Mouse (Mus musculus): ENCODE measurements around the gene Zfp326. TPM values are rescaled to one million over a fixed set of nuclear protein-coding genes. Genes with fewer than 3 reads are reported as not detected.

Gene Zfp326
- polyA plus RNA-seq, 1 experiment = 37.7 TPM

DNA sequence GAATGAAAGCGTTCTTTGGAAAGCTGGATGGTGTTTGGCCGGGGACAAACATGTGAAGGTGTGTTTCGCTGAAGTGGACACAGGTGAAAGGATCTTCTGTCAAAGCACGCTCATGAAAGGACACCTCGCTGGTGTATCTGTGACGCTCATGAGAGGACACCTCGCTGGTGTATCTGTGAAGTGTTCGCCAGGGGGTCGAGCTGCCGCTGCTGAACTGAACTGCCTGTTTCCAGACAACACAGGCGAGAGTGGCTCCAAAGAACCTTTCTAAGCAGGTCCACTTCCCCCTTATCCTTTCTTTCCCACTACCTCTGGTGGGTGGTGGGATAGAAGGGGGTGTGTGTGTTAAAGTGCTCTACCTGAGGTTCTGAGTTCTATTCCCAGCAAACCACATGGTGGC is 1.9 kb upstream of the Zfp326 start:
- no peak for TF ChIP-seq POLR2A (IDR thresholded peaks at IDR 0.05; ENCODE audit: low read depth, low read length)
- TF ChIP-seq CTCF (IDR thresholded peaks at IDR 0.05; ENCODE audit: borderline replicate concordance, insufficient read depth, low read length) = no peak
- no peak overlapping the region for H3K27ac ChIP-seq (ENCODE audit: insufficient read depth, low read length)
- no peaks in the 10 kb centered on the region for H3K4me1 ChIP-seq (ENCODE audit: control insufficient read depth, insufficient read depth, low read length)
- H3K4me3 ChIP-seq (ENCODE audit: insufficient read depth, low read length) = no peak overlapping the region

GRCm38 (mm10) chr5:105876925-105877774 is 785 bp downstream of the Zfp326 start:
- TF ChIP-seq CTCF (IDR thresholded peaks at IDR 0.05; ENCODE audit: borderline replicate concordance, insufficient read depth, low read length) (no peak), POLR2A (IDR thresholded peaks at IDR 0.05; ENCODE audit: low read depth, low read length) (no peak; the same call in 1 of the 2 replicates)
- peak overlapping the region; percentile 82 for H3K4me3 ChIP-seq (ENCODE audit: insufficient read depth, low read length)

DNA sequence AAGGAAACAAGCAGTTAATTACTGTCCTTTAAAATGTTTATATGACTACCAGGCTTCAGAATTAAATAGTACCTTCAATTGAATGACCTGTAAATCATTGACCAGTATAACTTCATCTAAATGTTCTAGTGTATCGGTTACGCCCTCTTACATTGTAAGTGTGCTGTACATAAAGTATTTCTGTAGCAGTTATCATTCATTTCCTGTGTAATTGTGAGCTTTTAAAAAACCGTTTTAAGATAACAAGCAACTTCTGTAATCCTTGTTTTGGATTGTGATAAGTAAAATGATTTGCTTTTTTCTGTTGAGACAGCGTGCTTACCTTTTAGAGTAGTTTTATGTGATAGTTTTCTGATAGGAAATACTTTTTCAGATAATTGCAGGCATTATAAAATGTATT is 11.0 kb downstream of the Zfp326 start:
- peaks cover 2% of the 10 kb centered on the region; the same call in 1 of the 2 replicates for H3K4me1 ChIP-seq (ENCODE audit: control insufficient read depth, insufficient read depth, low read length)
- TF ChIP-seq CTCF (IDR thresholded peaks at IDR 0.05; ENCODE audit: borderline replicate concordance, insufficient read depth, low read length) (no peak), POLR2A (IDR thresholded peaks at IDR 0.05; ENCODE audit: low read depth, low read length) (no peak)
- no peak overlapping the region for H3K27ac ChIP-seq (ENCODE audit: insufficient read depth, low read length)
- H3K4me3 ChIP-seq (ENCODE audit: insufficient read depth, low read length) = no peak overlapping the region

More at GRCm38 (mm10) chr5:105876925-105877774, 785 bp downstream of the Zfp326 start:
- Histone ChIP-seq H3K27ac (ENCODE audit: insufficient read depth, low read length) (peak overlapping the region; percentile 15; the same call in 1 of the 2 replicates), H3K4me1 (ENCODE audit: control insufficient read depth, insufficient read depth, low read length) (no peaks in the 10 kb centered on the region)

DNA sequence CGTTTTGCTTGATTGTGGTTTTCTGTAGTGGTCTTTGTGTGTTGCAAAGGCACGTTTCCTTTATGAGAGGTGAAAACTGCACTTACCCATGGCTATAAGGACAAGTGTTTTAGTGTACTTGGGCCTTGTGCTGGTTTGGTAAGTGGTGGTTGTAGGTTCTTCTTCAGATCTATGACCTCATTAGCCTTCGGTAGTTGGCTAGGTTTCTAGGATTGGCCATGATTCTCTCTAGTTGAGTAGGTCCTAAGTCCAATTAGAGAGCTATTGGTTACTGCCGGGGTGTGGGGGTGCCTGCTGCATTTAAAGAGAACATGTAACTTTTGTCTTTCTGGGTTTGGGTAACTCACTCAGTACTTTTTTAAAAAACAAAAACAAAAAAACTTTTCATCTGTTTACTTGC is 21.8 kb downstream of the Zfp326 start:
- H3K4me3 ChIP-seq (ENCODE audit: insufficient read depth, low read length) = no peak overlapping the region
- TF ChIP-seq CTCF (IDR thresholded peaks at IDR 0.05; ENCODE audit: borderline replicate concordance, insufficient read depth, low read length) (no peak), POLR2A (IDR thresholded peaks at IDR 0.05; ENCODE audit: low read depth, low read length) (no peak)
- no peak overlapping the region for H3K27ac ChIP-seq (ENCODE audit: insufficient read depth, low read length)
- no peaks in the 10 kb centered on the region for H3K4me1 ChIP-seq (ENCODE audit: control insufficient read depth, insufficient read depth, low read length)

GRCm38 (mm10) chr5:105909209-105909608 is 32.8 kb downstream of the Zfp326 start:
- no peak overlapping the region for H3K4me3 ChIP-seq (ENCODE audit: insufficient read depth, low read length)
- TF ChIP-seq POLR2A (IDR thresholded peaks at IDR 0.05; ENCODE audit: low read depth, low read length) (no peak), CTCF (IDR thresholded peaks at IDR 0.05; ENCODE audit: borderline replicate concordance, insufficient read depth, low read length) (no peak)
- no peak overlapping the region for H3K27ac ChIP-seq (ENCODE audit: insufficient read depth, low read length)
- peaks cover 3% of the 10 kb centered on the region; the same call in 1 of the 2 replicates for H3K4me1 ChIP-seq (ENCODE audit: control insufficient read depth, insufficient read depth, low read length)

- Histone ChIP-seq H3K27ac (ENCODE audit: insufficient read depth, low read length) (no peak overlapping the region), H3K4me3 (ENCODE audit: insufficient read depth, low read length) (no peak overlapping the region), H3K4me1 (ENCODE audit: control insufficient read depth, insufficient read depth, low read length) (peaks cover 3% of the 10 kb centered on the region; the same call in 1 of the 2 replicates)
- TF ChIP-seq CTCF (IDR thresholded peaks at IDR 0.05; ENCODE audit: borderline replicate concordance, insufficient read depth, low read length) (no peak), POLR2A (IDR thresholded peaks at IDR 0.05; ENCODE audit: low read depth, low read length) (no peak)
Measured at GRCm38 (mm10) chr5:105909671-105910070, 33.3 kb downstream of the Zfp326 start.

GRCm38 (mm10) chr5:105911498-105911897 is 35.1 kb downstream of the Zfp326 start:
- TF ChIP-seq CTCF (IDR thresholded peaks at IDR 0.05; ENCODE audit: borderline replicate concordance, insufficient read depth, low read length) (no peak), POLR2A (IDR thresholded peaks at IDR 0.05; ENCODE audit: low read depth, low read length) (no peak)
- H3K4me1 ChIP-seq (ENCODE audit: control insufficient read depth, insufficient read depth, low read length) = peaks cover 3% of the 10 kb centered on the region; the same call in 1 of the 2 replicates
- H3K4me3 ChIP-seq (ENCODE audit: insufficient read depth, low read length) = no peak overlapping the region
- no peak overlapping the region for H3K27ac ChIP-seq (ENCODE audit: insufficient read depth, low read length)

DNA sequence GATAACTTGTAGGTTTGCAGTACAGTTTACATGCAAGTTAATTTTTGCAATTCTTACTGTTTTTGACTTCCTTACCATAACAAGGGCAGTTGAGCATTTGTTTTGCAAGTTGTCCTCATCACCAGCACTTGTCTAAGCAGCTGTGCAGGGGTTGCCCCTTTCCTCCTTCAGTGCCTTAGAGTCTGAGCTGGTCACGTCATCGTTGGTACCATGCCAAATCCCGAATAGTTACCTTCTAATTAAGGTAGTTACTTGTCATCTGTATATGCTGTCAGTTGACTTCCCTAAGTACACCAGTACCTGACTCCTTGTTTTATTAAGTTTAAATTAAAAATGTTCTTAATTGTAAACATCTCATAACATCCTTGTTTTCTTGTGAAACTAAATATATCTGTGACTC is 41.0 kb downstream of the Zfp326 start:
- no peak overlapping the region for H3K4me3 ChIP-seq (ENCODE audit: insufficient read depth, low read length)
- TF ChIP-seq POLR2A (IDR thresholded peaks at IDR 0.05; ENCODE audit: low read depth, low read length) (no peak), CTCF (IDR thresholded peaks at IDR 0.05; ENCODE audit: borderline replicate concordance, insufficient read depth, low read length) (no peak)
- H3K4me1 ChIP-seq (ENCODE audit: control insufficient read depth, insufficient read depth, low read length) = no peaks in the 10 kb centered on the region
- H3K27ac ChIP-seq (ENCODE audit: insufficient read depth, low read length) = no peak overlapping the region

GRCm38 (mm10) chr5:105918289-105918688 is 41.9 kb downstream of the Zfp326 start:
- Histone ChIP-seq H3K27ac (ENCODE audit: insufficient read depth, low read length) (no peak overlapping the region), H3K4me3 (ENCODE audit: insufficient read depth, low read length) (no peak overlapping the region), H3K4me1 (ENCODE audit: control insufficient read depth, insufficient read depth, low read length) (no peaks in the 10 kb centered on the region)
- TF ChIP-seq CTCF (IDR thresholded peaks at IDR 0.05; ENCODE audit: borderline replicate concordance, insufficient read depth, low read length) (peak; percentile 42; the same call in 1 of the 2 replicates), POLR2A (IDR thresholded peaks at IDR 0.05; ENCODE audit: low read depth, low read length) (no peak)

DNA sequence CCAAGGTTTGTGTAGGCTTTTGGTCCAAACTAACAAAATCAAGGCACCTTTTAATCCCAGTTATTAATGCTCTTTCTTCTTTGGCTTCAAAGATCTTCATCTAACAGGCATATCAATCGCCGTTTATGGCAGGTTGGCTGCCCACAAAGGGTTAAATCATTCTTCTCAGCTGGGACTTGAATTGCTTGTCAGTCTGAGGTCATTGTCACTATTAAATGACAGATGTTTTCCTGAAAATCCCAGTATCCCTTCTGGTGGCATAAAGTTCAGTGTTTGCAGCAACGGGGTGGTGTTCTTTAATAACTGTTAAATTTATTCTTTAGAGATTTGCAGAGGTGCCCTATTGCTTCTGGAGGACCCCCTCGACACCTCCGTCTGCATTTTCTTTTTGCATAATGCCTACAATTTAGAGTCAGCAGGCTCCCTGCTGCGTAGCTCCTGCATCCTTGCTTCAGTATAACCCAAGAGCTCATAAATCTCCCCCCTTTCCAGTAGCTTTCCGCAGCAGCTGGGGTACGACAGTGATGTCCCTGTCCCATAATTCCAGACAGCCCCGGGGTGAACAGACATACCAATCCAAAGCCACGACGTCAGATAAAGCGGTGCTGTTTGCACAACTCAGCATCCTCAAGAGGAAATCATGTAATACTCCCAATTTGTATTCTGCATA is 46.6 kb downstream of the Zfp326 start:
- no peaks in the 10 kb centered on the region for H3K4me1 ChIP-seq (ENCODE audit: control insufficient read depth, insufficient read depth, low read length)
- no peak overlapping the region for H3K4me3 ChIP-seq (ENCODE audit: insufficient read depth, low read length)
- H3K27ac ChIP-seq (ENCODE audit: insufficient read depth, low read length) = no peak overlapping the region
- TF ChIP-seq POLR2A (IDR thresholded peaks at IDR 0.05; ENCODE audit: low read depth, low read length) (no peak), CTCF (IDR thresholded peaks at IDR 0.05; ENCODE audit: borderline replicate concordance, insufficient read depth, low read length) (no peak)
